Mouse (Mus musculus) adrenal gland, postnatal 36 days (tissue): ENCODE measurements around the gene Eno3. TPM values are rescaled to one million over a fixed set of nuclear protein-coding genes. Genes with fewer than 3 reads are reported as not detected.

ENCODE experiments used
- DNase-seq, 2 experiments: peaks; one replicate each; pipeline ENCODE4 v3.0.0; 2021; ENCODE audit warnings: mixed read lengths in 1 of 2
- total RNA-seq, 2 experiments: library from RNA; stranded (reverse); gene quantifications; 2 replicates each; pipeline ENCODE4 v1.2.3; 2021

Gene Eno3
- total RNA-seq, 2 experiments from 2014 or later: 21.2 to 35.5 TPM

DNA sequence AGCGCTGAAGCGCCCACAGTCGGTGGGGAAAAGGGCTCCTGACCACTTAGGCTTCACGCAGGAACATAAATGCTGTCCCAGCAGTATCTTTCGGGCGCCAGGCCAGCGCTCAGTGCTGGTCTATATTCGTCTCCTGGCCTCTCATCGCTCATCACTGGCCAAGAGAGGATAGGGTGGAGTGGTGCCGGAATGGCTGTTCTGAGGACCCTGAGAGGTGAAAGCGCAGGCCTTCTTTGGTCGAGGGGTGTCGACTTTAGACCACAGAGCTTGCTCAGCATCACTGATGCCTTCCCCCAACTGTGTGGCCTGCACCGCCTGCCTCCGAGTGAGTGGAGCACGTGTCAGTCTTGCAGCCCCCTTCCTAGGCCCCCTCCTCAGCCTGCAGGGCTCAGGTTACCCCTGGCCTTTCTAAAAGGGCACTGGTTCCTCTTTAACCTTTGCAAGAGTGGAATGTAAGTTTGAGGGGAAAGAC, 510 bp upstream of the Eno3 start:
- DNase-seq: peak in 1 of 2 experiments; percentile 69

DNA sequence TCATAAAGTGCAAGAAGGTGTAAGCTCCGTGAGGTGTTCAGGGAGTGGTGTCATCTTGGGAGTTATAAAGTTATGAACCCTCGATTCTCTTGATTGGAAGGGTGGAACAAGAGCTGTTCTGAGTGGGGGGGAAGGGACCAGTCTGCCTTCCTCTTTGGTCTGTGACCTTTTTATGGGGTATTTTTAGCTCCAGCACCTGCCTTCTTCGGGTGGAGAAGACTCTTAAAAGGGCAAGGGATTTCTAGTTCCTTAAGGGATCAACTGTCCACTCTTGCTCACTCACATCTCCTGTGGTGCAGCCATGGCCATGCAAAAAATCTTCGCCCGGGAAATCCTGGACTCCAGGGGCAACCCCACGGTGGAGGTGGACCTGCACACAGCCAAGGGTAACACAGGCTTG, 571 bp downstream of the Eno3 start:
- DNase-seq: no peak

DNA sequence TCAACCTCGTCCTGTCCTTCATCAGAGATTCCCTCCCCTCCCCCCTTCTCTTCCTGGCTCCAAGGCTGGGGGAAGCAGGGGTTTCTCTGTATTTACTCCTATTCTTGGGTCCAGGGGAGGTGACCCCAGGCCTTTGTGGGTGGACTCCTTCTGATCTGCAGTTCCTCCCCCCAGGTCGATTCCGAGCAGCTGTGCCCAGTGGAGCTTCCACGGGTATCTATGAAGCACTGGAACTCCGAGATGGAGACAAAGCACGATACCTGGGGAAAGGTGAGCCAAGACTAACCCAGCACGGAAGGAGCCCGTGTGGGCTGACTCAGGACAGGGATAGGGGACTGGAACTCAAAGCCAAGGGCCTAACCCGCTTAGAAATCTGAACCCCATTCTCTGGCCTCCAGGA, 989 bp downstream of the Eno3 start:
- no peak for DNase-seq

DNA sequence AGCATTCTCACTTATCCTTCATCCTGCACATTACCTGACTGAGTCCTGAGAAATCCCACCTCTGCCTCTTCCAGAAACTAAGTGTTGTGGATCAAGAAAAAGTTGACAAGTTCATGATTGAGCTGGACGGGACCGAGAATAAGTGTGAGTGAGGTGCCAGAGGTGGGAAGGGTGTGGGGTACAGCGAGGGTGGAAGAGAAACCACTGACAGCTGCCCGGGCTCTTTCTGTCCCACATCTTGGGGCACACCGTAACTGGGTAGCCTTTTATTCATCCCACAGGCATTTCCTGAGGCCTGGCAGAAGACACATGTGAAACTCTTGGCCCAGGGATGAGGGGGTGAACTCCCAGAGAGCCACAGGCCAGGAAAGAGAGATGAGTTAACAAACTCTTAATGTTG, 1.5 kb downstream of the Eno3 start:
- no peak for DNase-seq

DNA sequence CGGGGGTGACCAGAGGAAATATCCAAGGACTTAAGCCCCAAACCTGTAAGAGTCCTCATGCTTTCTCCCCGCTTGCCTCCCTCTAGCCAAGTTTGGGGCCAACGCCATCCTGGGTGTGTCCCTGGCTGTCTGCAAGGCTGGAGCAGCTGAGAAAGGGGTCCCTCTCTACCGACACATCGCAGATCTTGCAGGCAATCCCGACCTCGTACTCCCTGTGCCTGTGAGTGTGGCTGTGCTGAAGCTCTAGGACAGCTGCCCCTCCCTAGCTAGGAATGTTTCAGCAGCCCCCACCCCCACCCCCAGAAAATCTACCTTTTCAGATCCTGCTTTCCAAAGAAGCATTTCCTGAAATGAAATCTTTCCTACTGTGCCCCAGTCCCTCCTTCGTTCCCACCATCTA, 1.9 kb downstream of the Eno3 start:
- no peak for DNase-seq

DNA sequence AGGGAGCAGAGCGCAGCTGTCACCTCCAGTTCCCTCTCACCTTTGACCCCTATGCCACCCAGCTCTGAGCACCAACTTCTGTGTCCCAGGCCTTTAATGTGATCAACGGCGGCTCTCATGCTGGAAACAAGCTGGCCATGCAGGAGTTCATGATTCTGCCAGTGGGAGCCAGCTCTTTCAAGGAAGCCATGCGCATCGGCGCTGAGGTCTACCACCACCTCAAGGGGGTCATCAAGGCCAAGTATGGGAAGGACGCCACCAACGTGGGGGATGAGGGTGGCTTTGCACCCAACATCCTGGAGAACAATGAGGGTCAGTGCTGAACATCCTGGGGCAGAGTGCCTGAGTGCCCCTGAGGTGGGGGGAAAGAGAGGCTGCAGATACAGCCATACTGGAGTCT, 3.6 kb downstream of the Eno3 start:
- DNase-seq: no peak

DNA sequence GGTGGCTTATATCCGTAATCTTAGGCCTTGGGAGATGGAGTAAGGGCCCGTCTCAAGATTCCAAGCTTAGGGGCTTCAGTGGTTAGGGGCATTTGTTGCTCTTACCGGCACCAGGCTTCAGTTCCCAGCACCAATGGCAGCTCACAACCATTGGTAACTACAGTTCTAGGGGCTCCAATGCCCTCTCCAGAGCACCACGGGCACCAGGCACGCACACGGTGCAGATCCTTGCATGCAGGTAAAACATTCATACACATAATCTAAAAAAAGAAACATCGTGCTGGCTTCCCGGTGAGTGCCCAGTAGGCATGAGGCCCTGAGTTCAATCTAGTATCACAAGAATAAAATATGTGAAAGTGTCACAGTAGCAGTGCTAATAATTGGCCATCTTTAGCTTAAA, 6.1 kb downstream of the Eno3 start:
- no peak for DNase-seq

DNA sequence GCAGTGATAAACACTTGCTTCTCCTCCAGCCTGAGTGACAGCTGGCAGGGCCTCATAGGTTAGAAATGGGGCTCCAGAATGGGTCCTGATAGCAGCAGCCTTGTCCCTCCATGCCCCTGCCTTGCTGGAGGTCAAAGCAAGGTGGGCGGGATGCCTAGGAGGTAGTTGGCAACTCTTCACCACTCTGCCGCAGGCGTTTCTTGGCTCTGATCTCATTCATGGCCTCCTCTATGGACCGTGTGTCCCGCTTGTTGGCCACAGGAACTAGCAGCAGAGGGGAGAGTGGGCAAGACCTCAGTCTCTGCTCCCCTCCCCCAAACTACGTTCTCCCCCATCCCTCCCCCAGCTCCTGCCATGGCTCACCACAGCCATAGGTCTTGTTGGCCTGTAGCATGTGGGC, 7.0 kb downstream of the Eno3 start:
- no peak for DNase-seq

DNA sequence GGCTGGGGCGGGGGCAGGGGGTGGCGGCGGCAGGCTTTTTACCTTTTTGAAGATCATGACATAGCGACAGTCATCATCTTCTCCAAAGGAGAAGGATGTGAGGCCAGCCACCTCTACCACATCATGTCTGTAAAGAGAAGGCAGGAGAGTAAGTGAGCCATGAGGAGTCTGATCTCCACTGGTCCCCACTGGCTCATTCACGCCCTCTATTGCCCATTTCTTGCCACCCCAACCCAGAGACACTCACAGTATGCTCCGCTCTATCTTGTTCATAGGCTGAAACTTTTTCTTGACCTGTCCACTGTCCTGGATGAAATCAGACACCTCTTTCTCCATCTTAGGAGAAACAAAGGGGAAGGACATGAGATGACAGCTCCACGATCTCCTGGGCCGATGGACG, 7.7 kb downstream of the Eno3 start:
- DNase-seq: no peak

DNA sequence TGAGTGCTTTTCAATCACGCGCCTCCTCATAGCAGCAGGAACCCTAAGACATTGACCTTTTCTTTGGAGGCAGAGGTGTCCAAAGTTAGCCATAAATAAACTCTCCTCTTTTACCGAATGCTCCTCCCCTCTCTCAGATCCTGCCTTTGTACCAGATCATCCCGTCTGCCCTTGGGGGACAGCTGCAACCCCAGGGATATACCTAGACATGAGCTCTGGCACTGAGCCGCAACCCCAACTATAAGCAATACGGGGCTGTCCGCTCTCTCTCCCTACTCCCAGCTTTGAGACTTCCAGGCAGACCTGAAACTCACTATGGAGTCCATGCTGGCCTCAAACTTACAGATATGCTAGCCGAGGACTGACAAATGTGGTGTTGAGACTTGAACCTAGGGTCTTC, 9.7 kb downstream of the Eno3 start:
- DNase-seq: no peak

DNA sequence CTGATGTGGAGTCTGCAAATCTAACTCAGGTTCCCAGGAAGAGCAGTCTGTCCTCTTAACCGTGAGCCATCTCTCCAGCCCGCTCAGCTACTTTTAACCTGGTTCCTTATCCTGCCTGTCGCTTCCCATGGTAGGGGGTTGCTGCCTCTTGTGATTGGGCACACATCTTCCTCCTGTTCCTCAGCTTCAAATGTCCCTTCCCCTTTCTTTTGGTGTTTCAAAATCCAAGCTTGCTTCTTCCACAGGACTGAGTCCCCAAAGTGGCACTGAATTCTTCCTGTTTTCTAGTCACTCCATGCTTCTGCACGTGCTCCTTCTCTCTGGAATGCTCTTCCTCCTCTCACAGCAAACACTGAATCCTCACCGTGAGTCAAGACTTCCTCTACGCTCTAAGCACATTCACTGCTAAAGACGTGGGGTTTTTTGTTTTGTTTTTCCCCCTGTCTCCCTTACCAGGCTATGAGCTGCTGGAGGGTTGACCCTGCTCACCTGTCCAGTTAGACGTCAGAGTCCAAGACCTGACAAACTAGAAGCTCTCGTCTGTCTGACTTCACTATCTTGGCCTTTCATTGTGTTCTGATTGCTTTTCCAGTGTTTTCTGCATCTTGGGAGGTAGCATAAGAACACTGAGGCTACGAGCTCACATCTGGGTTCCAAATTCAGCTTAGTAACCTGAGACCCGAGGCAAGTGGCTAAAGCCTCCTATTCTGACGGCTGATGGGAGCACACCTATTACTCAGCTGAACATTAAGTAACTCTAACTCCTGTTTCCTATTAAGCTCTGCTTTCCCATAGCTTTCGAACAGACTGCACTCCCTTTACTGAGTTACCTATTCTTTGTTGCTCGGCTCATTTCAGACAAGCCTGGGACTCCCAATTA, 10.5 kb downstream of the Eno3 start:
- DNase-seq: no peak

DNA sequence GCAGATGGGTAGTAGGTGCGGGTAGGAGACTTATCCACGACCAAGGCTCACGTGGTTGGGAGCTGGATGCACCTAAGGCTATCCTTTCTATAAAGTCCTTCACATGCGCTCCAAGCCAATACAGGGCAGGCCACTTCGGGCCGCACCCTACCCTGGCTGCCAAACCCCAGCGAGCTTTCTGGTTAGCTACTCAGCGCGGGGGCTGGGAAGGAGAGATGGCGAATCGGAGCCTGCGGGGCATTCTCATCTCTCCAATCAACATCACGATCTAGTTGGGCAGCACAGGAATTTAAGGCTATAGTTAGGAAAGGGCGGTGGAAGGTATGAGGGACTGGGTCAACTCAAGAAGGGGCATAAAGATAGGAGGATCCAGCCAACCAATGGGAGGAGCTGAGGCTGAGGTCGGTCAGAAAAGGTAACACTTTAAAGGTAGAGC, 11.4 kb downstream of the Eno3 start:
- DNase-seq: peak; percentile 76 to 83

DNA sequence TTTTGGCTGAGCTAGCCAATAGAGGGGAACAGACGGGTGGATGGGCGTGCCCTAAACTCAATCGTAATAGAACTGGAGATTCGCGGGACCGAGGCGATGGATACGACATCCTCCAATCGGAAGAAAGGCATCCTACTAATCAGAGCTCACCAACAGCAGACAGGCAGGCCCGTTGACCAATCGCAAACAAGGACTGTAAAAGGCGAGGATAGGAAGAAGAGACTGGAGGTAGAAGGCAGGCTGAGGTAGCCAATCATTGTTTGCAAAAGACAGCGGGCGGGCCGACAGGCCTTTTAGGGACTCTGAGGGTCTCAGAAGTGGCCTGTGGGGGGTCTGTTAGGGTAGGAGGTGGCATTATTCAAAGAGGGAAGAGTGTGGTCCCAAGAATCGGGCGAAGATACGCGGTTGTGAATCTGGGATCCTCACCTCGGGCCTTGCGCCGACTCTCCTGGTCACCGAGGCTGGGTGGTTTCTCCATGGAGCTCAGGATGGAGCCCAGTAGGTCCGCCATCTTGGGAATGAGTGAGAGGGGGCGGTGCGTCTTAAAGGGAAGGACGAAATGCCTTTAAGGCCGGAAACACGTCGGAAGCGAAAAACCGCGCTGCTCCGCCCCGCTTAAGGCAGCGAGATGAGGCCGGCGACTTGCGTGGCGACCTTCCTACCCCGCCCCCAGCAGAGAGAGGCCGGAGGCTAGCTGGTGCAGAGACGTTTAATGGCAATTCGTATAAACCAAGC, 11.9 kb downstream of the Eno3 start, which contains the start of gene Spag7:
Gene Spag7, minus strand, starts transcription at position 646 of the 735 bp plus-strand sequence.
- DNase-seq: peak; percentile 95 to 96

DNA sequence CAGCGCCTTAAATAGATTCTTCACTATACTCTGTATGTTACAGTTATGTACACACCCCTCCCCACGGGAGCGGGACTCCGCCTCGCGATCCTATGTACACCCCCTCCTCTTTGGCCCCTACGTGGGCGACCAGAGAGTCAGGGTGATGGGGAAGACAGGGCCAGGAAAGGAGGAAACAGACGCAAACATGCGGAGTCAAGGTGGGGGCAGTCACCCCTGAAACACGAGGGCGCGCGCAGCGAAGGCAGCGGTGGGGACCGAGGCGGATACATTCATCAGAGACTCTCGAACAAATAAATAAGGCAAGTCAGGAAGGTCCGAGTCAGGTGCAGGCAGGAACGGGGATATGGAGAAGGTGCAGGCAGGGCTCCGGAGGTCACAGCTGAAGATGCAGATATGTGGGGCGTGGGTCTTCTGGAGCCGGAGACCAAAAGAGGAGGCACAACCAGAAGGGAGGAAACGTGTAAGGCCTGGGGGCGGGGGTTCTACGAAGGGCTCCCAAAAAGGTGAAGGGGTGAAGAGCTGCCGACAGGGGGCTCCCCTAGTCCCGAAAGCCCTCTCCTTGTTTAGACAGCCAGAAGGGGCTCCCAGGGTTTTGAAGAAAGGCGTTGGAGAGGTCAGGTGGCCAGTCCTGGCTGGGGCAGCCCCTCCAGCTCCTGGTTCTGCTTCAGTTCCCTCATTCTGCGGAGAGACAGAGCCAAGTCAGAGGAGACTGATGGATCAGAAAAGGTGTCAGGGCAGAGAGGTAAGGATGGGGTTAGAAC, 12.8 kb downstream of the Eno3 start:
- DNase-seq: peak; percentile 79 to 88

DNA sequence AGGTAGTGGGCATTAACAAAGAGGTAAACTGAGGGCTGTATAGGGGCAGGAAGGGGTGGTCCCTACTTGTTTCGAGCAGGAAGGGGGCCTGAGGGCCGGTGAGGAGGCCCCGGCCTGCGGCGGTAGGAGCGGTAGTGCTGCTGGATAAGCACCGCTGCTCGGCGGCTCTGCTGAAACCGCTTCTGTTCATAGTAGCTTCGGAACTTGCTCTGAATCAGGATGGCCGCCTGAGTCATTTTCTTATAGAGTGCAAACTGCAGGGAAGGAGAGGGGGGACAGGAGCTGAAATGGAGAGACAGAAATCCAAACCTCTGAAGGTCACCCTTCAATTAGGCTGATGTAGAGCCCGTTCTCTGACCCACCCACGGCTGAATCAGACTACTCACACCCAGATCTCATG, 13.5 kb downstream of the Eno3 start:
- peak; percentile 50 to 53 for DNase-seq

DNA sequence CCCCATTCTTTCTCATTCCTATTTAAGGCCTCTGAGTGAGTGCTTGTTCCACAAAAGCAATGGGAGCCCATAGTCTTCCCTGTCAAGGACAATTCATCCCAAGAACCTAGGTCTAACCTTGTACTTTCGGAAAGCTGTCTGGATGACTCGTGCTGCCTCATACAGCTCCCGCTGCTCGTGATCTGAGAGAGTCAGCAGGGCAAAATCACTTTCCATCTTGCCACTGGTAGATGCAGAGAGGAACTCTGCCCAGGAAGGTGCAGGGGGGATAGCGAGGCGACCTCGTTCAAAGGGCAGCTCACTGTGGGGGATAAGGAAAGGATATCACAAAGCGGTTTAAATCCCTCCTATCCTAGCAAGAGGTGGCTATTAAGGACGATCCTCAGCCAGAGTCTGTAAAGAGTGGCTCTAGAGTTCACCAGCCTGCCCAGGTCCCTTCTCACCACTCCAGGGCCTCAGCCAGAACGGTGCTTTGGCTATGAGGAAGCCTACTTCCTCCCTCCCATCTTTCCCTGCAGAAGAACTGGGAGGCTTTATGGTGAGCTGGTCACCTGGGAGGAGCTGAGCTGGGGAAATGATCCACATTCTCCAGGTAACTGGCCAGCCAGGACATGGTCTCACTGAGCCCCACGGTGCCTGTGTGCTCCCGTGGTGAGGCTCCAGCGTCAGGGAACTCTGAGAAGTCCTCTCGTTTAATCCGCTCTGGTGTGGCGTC, 14.5 kb downstream of the Eno3 start:
- peak; percentile 45 to 54 for DNase-seq

DNA sequence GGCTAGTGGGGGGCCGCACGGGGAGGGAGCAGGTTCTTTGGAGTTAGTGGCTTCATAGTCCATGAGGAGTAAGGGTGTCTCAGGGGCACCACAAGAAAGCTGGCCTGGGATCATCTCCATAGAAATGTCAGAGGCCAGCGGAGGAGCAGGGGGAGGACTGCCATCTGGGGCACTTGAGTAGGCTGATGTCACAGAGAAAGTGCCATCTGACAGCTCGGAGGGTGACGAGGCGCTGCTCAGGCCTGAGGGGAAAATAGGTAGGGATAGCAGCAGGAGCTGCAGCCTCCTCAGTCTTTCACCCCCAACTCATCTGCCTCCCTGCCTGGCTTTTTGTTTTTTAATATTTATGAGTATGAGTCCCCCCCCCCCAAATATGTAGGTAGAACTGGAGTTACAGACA, 17.0 kb downstream of the Eno3 start:
- DNase-seq: no peak

DNA sequence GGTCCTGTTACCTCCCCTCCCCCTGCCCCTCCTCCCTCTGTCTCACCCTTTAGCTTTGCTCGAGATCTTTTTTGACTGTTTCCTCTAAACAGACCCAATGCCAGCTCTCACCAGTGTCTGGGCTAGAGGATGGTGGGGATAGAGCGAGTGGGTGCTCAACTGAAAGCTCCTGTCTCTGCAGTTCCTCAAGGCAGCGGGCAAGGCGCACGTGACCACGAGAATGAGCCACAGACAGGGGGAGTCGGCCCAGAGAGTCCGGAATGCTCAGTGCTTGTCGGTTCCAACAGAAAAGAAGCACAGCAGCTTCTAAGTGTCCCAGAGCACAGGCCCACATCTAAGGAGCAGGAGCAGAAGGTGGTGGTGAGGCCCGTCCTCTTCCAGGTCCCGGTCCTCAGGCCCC, 17.5 kb downstream of the Eno3 start:
- no peak for DNase-seq

DNA sequence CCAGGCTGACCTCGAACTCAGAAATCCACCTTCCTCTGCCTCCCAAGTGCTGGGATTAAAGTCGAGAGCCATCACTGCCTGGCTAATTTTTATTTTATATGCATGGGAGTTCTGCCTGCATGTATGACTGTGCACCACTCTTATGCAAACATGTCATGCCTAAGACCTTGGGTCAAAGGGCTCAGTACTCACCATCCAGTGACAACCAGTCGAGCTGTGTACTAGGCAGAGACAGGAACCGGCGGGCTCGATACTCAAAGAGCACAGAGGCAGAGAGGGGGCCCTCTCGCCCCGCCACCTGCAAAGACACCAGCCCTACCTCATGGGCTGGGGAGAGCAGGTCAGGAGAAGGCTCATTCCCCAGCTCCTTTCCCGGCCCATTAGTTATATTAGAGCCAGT, 21.1 kb downstream of the Eno3 start:
- DNase-seq: no peak

DNA sequence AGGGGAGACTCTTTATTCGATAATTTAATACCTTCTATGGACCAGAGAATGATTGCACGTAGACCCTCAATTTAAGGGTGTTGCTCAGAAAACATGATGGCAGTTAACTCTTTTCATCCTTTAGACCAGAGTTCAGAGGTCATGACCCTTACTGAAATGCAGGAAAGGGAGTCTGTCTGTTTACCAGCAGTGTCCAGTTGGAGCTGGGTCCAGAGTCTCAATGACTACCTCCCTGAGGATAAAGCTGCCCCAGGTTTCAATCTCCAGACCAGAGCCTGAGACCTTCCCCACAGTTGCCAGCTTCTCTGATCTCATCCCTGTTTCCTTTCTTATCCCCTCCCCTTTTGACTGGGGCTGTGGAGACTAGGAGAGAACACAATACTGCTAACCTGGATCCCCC, 21.6 kb downstream of the Eno3 start:
- DNase-seq: no peak

DNA sequence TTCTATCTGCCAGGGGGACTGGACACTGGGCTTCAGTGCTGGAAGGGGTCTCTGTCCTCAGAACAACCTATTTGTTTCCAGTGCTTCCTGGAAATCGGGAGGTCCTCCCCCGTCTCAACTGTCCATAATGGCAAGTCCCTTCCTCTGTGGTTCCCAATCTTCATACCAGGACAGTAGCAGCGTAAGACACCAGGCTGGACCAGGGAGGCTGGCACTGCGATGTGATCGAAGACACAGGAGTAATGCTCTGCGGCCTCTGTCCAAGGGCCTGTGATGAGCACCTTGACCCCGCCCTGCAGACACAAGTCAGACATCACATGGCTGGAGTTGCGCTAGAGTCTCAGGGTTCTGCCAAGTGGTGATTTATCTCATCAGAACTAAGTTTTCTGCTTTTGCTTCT, 22.4 kb downstream of the Eno3 start:
- no peak for DNase-seq

DNA sequence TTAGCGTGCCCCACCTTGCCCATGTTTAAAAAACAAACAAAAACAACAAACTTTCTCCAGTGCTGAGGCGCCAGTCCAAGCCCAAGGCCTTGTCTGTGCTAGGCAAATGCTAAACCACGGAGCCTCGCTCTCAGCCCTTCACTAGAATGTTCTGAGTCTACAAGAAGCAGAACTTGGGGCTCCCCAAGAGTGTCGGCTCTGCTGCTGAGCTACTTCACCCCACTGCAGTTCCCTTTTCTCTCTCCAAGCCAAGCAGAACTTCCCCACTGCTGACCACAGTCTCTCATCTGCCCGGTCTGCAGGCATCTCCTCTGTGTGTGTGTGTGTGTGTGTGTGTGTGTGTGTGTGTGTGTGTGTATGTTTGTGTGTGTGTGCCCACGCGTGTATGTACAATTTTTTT, 22.9 kb downstream of the Eno3 start:
- DNase-seq: no peak
